Comparison of ENCODE assay signal across 15 mouse cellular contexts in genomic region chr2:27847851-27848435, GRCm38 (mm10). TPM values are rescaled to one million over a fixed set of nuclear protein-coding genes. Genes with fewer than 3 reads are reported as not detected.
A peak's percentile ranks its signal among the peaks of the same experiment; 100 is the strongest.
DNase-seq lines count a peak whose midpoint lies in the region; ATAC-seq and TF ChIP-seq lines count a peak whose summit lies in the region.
"Had no signal": no experiment of that assay in that cellular context is flagged by ENCODE, and none has a peak within 500 bp of the region (broad histone marks: within the 10 kb centered on the region; RNA-seq: fewer than 3 reads in every experiment).

No protein-coding gene starts in this region.

- no peak for DNase-seq in gastrocnemius, adult 2 months
- no peak for DNase-seq in gastrocnemius, adult 18-20 months (ENCODE audit: low spot score)
- peak; percentile 14 for DNase-seq in kidney, postnatal 14 days
- DNase-seq in kidney, adult 2 months, result no peak
- DNase-seq in cerebellum, postnatal 36 days, result no peak
- DNase-seq: cerebellum, postnatal 10 days; forebrain, postnatal 0 days; kidney, adult 11 months; right cerebral cortex, postnatal 4 days had no signal

- ATAC-seq in stomach, embryonic 14.5 days (ENCODE audit: insufficient number of reproducible peaks, insufficient read depth, low FRiP score, low read depth), result no peak
- ATAC-seq in frontal cortex, adult (ENCODE audit: low TSS enrichment), result no peak
- ATAC-seq: forebrain, postnatal 0 days; liver, embryonic 12.5 days had no signal

- intact Hi-C loops in gastrocnemius, adult 2 months (cut with DNase I), result loop anchor here (5.0 kb wide), 1 partner anchor 66 kb away; no protein-coding TSS in a partner anchor

- H3K27ac ChIP-seq in gastrocnemius, adult 2 months, result peak overlapping the region; percentile 56
- H3K27ac ChIP-seq in kidney, adult 2 months (ENCODE audit: insufficient read depth, low read depth, low read length), result no peak overlapping the region
- H3K27ac ChIP-seq in embryonic fibroblast, embryonic 13.5 days (ENCODE audit: insufficient read depth, low read length), result peak overlapping the region; percentile 87
- peak overlapping the region; percentile 75; the same call in 1 of the 2 replicates for H3K27ac ChIP-seq in stomach, embryonic 14.5 days (ENCODE audit: low read length)
- H3K27ac ChIP-seq: embryonic facial prominence, embryonic 12.5 days; liver, embryonic 12.5 days had no signal

- WGBS in kidney, adult 2 months, result 73% methylated on average over 7 of the region's 7 CpGs
- 58% methylated on average over 7 of the region's 7 CpGs for WGBS in stomach, embryonic 14.5 days

- no peaks in the 10 kb centered on the region for H3K9me3 ChIP-seq in stomach, embryonic 14.5 days (ENCODE audit: control insufficient read depth, low read depth, low read length)
- H3K9me3 ChIP-seq: embryonic facial prominence, embryonic 12.5 days; liver, embryonic 12.5 days had no signal

- TF ChIP-seq POLR2A in kidney, adult 2 months (IDR thresholded peaks at IDR 0.05; ENCODE audit: low read depth, low read length), result no peak
- no peak for TF ChIP-seq POLR2A in embryonic fibroblast, embryonic 13.5 days (IDR thresholded peaks at IDR 0.05; ENCODE audit: low read depth, low read length)

- no peak overlapping the region for H3K4me2 ChIP-seq in stomach, embryonic 14.5 days (replicated peaks; ENCODE audit: low read depth, low read length)
- H3K4me2 ChIP-seq: embryonic facial prominence, embryonic 12.5 days; liver, embryonic 12.5 days had no signal

- no peaks in the 10 kb centered on the region for H3K27me3 ChIP-seq in kidney, adult 2 months (replicated peaks; ENCODE audit: control insufficient read depth, insufficient read depth, low read length)
- H3K27me3 ChIP-seq in stomach, embryonic 14.5 days (ENCODE audit: control insufficient read depth, insufficient read depth, low read length), result no peaks in the 10 kb centered on the region
- H3K27me3 ChIP-seq: embryonic facial prominence, embryonic 12.5 days had no signal

- no peak overlapping the region for H3K9ac ChIP-seq in stomach, embryonic 14.5 days (replicated peaks; ENCODE audit: low read depth, low read length)
- H3K9ac ChIP-seq: embryonic facial prominence, embryonic 12.5 days; forebrain, postnatal 0 days; liver, embryonic 12.5 days had no signal

- no peaks in the 10 kb centered on the region for H3K4me1 ChIP-seq in kidney, adult 2 months (ENCODE audit: control insufficient read depth, insufficient read depth, low read length)
- peaks cover 7% of the 10 kb centered on the region for H3K4me1 ChIP-seq in embryonic fibroblast, embryonic 13.5 days (ENCODE audit: control insufficient read depth, insufficient read depth, low read length)
- H3K4me1 ChIP-seq in stomach, embryonic 14.5 days (ENCODE audit: control insufficient read depth, insufficient read depth, low read length), result 0 out of 2 replicates have a peak, but pooled peaks cover 4% of the 10 kb centered on the region

- no peak overlapping the region for H3K4me3 ChIP-seq in gastrocnemius, adult 2 months
- H3K4me3 ChIP-seq in kidney, adult 2 months (ENCODE audit: insufficient read depth, low read depth, low read length), result no peak overlapping the region
- H3K4me3 ChIP-seq in embryonic fibroblast, embryonic 13.5 days (ENCODE audit: insufficient read depth, low read length), result no peak overlapping the region
- H3K4me3 ChIP-seq in stomach, embryonic 14.5 days (ENCODE audit: low read depth, low read length), result no peak overlapping the region
- H3K4me3 ChIP-seq: embryonic facial prominence, embryonic 12.5 days; liver, embryonic 12.5 days; myocyte had no signal

- no peaks in the 10 kb centered on the region for H3K36me3 ChIP-seq in kidney, adult 2 months (ENCODE audit: control insufficient read depth, insufficient read depth, low read length)
- no peaks in the 10 kb centered on the region for H3K36me3 ChIP-seq in stomach, embryonic 14.5 days (ENCODE audit: control insufficient read depth, insufficient read depth, low read length)
- H3K36me3 ChIP-seq: embryonic facial prominence, embryonic 12.5 days; liver, embryonic 12.5 days had no signal

- no peak for TF ChIP-seq CTCF in gastrocnemius, adult 2 months (IDR thresholded peaks at IDR 0.05)
- no peak for TF ChIP-seq CTCF in kidney, adult 2 months (conservative IDR thresholded peaks at IDR 0.05; ENCODE audit: insufficient read depth, insufficient read length, low read depth, low read length)
- TF ChIP-seq CTCF in embryonic fibroblast, embryonic 13.5 days (IDR thresholded peaks at IDR 0.05; ENCODE audit: borderline replicate concordance, insufficient read depth, low read length), result no peak

RNA-seq across cellular contexts. Expression of gene Col5a1, which starts 38.3 kb away (rescaled TPM):
- 10 to 100 TPM; 15.9 to 20.9 TPM for total RNA-seq in gastrocnemius, adult 2 months (2021)
- total RNA-seq in gastrocnemius, adult 18-20 months (2021), result 10 to 100 TPM; 10.5 to 11.2 TPM
- polyA plus RNA-seq in kidney, adult 2 months (2012; rRNA removed), result 7.5 and 8.1 TPM in 2 replicates
- 997 and 1,013 TPM in 2 replicates for polyA plus RNA-seq in embryonic fibroblast, embryonic 13.5 days (2011; ENCODE audit: insufficient read length, low read depth, missing spikeins)
- polyA plus RNA-seq in stomach, embryonic 14.5 days (2014; fragmentation: Nextera tagmentation; extraction: Ambion mirVana), result 160 and 167 TPM in 2 replicates

Comparison
In these comparisons a context has a peak if more than half of its experiments do, and no peak if none do; other contexts are left out.
1. RNA of gene Col5a1, which starts 38.3 kb away (polyA plus RNA-seq): 997 to 1,013 TPM in embryonic fibroblast, embryonic 13.5 days and 160 to 167 TPM in stomach, embryonic 14.5 days; 7.5 to 8.1 TPM in kidney, adult 2 months; every median in the first group is over 10 times any median in the second.